Mouse (Mus musculus): ENCODE measurements around the gene Paqr5.

DNA sequence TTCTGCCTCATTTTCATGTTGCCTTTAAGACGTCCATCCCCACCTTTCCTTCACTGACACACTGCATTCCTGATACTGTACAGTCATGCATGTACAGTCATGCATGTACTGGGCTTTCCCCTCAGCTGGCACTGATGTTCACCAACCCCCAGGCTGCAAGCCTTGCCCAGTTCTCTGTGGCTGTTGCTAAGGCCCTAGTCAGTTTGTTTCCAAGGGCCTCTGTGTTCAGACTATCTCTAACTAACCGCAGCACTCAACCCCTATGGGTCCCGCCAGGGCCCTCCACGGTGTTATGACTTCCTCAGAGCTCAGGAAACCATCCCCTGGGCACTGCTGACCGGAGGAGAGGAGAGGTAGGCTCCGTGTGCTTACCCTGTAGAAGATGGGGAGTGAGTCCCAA is 63.3 kb downstream of the Paqr5 start:
- TF ChIP-seq CTCF (IDR thresholded peaks at IDR 0.05) (no peak), POLR2A (IDR thresholded peaks at IDR 0.05; ENCODE audit: insufficient read depth, low read depth, low read length) (no peak), EP300 (IDR thresholded peaks at IDR 0.05; ENCODE audit: insufficient read depth, low read depth, low read length) (no peak)
